Mouse (Mus musculus) small intestine, adult 2 months (tissue): ENCODE results near the gene Ap1g2.

Source experiments
- CTCF ChIP-seq: fragments of 200-500 bp; IDR thresholded peaks from 2 replicates; pipeline ENCODE4 v1.5.1; 2012; ENCODE audit warnings: low read depth, mild to moderate bottlenecking, control low read depth, inconsistent platforms, low read length, moderate library complexity, mixed read lengths; ENCODE audit not compliant: insufficient replicate concordance, insufficient read length; ENCODE audit errors: extremely low read depth
- POLR2A ChIP-seq: fragments of 200-500 bp; IDR thresholded peaks from 2 replicates; pipeline ENCODE4 v1.6.1; 2012; ENCODE audit warnings: low read depth, mild to moderate bottlenecking, control low read depth, inconsistent platforms, low read length, moderate library complexity

GRCm38 (mm10) chr14:55085324-55086008, 20.9 kb downstream of the Ap1g2 start:
- TF ChIP-seq POLR2A (no peak), CTCF (no peak)
